Mouse (Mus musculus) limb, embryonic 15.5 days (tissue): ENCODE measurements at regions not wholly inside any gene's neighbourhood (a gene's known extent, or its start where the extent isn't known, plus 50 kb on each side); places are given as distances from the start of the nearest gene placed in this dataset.
A peak's percentile ranks its signal among the peaks of the same experiment; 100 is the strongest.

Source experiments
- ATAC-seq: fragments of 200-750 bp; cut with Nextera tagmentation; 2 replicates; pipeline ENCODE4 v1.8.0; 2017; ENCODE audit warnings: low read depth, moderate TSS enrichment; ENCODE audit not compliant: insufficient number of reproducible peaks, low FRiP score, low TSS enrichment
- H3K27ac ChIP-seq: fragments of 300-500 bp; sonication (generic); 2 replicates; pipeline ENCODE4 v1.5.1; 2015; ENCODE audit warnings: moderate library complexity, mild to moderate bottlenecking, inconsistent platforms
- H3K27me3 ChIP-seq: fragments of 300-500 bp; sonication (generic); 2 replicates; pipeline ENCODE4 v1.6.1; 2015; ENCODE audit warnings: inconsistent platforms
- H3K36me3 ChIP-seq: fragments of 300-500 bp; sonication (generic); 2 replicates; pipeline ENCODE4 v1.6.1; 2015; ENCODE audit warnings: inconsistent platforms
- H3K4me1 ChIP-seq: fragments of 300-500 bp; sonication (generic); 2 replicates; pipeline ENCODE4 v1.6.1; 2015; ENCODE audit warnings: inconsistent platforms
- H3K4me2 ChIP-seq: fragments of 300-500 bp; sonication (generic); 2 replicates; pipeline ENCODE4 v1.6.1; 2015; ENCODE audit warnings: mild to moderate bottlenecking, inconsistent platforms
- H3K4me3 ChIP-seq: fragments of 300-500 bp; sonication (generic); 2 replicates; pipeline ENCODE4 v1.5.1; 2015; ENCODE audit warnings: mild to moderate bottlenecking, inconsistent platforms
- H3K9ac ChIP-seq: fragments of 300-500 bp; sonication (generic); 2 replicates; pipeline ENCODE4 v1.6.1; 2015; ENCODE audit warnings: inconsistent platforms
- H3K9me3 ChIP-seq: fragments of 300-500 bp; sonication (generic); 2 replicates; pipeline ENCODE4 v1.6.1; 2016; ENCODE audit warnings: inconsistent platforms
- WGBS: fragments of 180-500 bp; shearing (Covaris S2); methylation state at CpG from one replicate; pipeline ENCODE4 v1.1.7; 2015; 5-methylcytosine and 5-hydroxymethylcytosine counted together

DNA sequence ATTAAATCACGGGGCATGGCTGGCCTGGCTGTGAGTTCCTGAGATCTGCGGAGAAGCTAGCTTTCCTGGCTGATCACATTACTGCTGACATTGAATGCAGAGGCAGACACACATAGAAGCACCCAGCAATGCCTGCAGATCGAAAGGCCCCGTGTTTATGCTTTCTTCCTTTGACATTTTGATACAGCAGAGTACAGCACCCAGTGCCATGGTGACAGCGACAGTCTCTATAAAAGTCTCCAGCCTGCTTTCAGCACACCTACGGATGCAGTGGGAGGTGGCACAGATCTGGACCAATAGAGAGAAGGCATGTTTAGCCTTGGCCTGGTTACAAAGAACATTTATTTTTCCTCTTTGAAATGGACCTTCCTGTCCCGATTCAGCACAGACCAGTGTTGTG, 99.2 kb upstream of the Bod1 start:
- no peaks in the 10 kb centered on the region for H3K9me3 ChIP-seq
- no peak overlapping the region for H3K4me3 ChIP-seq
- no peak for ATAC-seq
- H3K36me3 ChIP-seq = no peaks in the 10 kb centered on the region
- WGBS = 72% methylated on average over 7 of the region's 7 CpGs
- no peak overlapping the region for H3K9ac ChIP-seq
- H3K27ac ChIP-seq = peak overlapping the region; percentile 47; the same call in 1 of the 2 replicates
- H3K27me3 ChIP-seq = no peaks in the 10 kb centered on the region
- 0 out of 2 replicates have a peak, but pooled peaks cover 3% of the 10 kb centered on the region for H3K4me1 ChIP-seq
- H3K4me2 ChIP-seq = no peak overlapping the region

GRCm38 (mm10) chr11:31771491-31772439, 100.1 kb upstream of the Bod1 start:
- no peak overlapping the region for H3K4me3 ChIP-seq
- H3K9ac ChIP-seq = no peak overlapping the region
- H3K27ac ChIP-seq = no peak overlapping the region
- no peaks in the 10 kb centered on the region for H3K36me3 ChIP-seq
- no peak for ATAC-seq
- no peaks in the 10 kb centered on the region for H3K27me3 ChIP-seq
- 0 out of 2 replicates have a peak, but pooled peaks cover 3% of the 10 kb centered on the region for H3K4me1 ChIP-seq
- 84% methylated on average over 6 of the region's 6 CpGs for WGBS
- no peaks in the 10 kb centered on the region for H3K9me3 ChIP-seq
- no peak overlapping the region for H3K4me2 ChIP-seq

DNA sequence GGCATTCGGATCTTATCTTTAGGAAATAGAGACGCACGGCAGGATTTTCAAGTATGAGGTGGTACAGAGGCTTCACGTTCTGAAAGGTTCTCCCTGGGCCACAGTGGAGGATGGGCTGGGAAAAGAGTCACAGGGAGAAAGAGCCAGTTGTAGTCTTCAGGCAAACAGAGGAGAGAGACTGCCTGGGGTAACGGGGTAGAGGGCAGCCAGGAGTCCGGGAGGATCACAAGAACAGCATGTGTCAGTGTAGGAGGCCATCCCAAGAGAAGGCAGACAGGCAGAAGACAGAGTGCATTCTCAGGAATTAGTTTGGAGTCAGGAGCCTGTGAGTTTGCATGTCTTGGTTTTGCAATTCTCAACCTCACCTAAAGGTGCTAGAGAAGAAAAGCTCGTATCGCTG, 94.5 kb upstream of the Cpeb4 start:
- Histone ChIP-seq H3K4me1 (no peaks in the 10 kb centered on the region), H3K36me3 (no peaks in the 10 kb centered on the region), H3K27ac (no peak overlapping the region), H3K9ac (no peak overlapping the region), H3K4me3 (no peak overlapping the region), H3K4me2 (no peak overlapping the region), H3K9me3 (no peaks in the 10 kb centered on the region), H3K27me3 (no peaks in the 10 kb centered on the region)
- ATAC-seq = no peak
- WGBS = 84% methylated on average over 8 of the region's 8 CpGs

- ATAC-seq = no peak
- no peaks in the 10 kb centered on the region for H3K9me3 ChIP-seq
- no peaks in the 10 kb centered on the region for H3K36me3 ChIP-seq
- WGBS = 43% methylated on average over 4 of the region's 4 CpGs
- H3K27me3 ChIP-seq = no peaks in the 10 kb centered on the region
- H3K9ac ChIP-seq = no peak overlapping the region
- no peak overlapping the region for H3K4me3 ChIP-seq
- H3K4me1 ChIP-seq = no peaks in the 10 kb centered on the region
- no peak overlapping the region for H3K4me2 ChIP-seq
- no peak overlapping the region for H3K27ac ChIP-seq
Measured at GRCm38 (mm10) chr11:31778766-31779165, 93.2 kb upstream of the Cpeb4 start.

- Histone ChIP-seq H3K9ac (no peak overlapping the region), H3K36me3 (no peaks in the 10 kb centered on the region), H3K27me3 (no peaks in the 10 kb centered on the region), H3K4me2 (no peak overlapping the region), H3K9me3 (no peaks in the 10 kb centered on the region), H3K4me1 (no peaks in the 10 kb centered on the region), H3K27ac (no peak overlapping the region), H3K4me3 (no peak overlapping the region)
- 79% methylated on average over 2 of the region's 2 CpGs for WGBS
- ATAC-seq = no peak
Measured at GRCm38 (mm10) chr11:31779267-31779666, 92.7 kb upstream of the Cpeb4 start.

- Histone ChIP-seq H3K9ac (no peak overlapping the region), H3K4me1 (no peaks in the 10 kb centered on the region), H3K4me3 (no peak overlapping the region), H3K27me3 (no peaks in the 10 kb centered on the region), H3K4me2 (no peak overlapping the region), H3K36me3 (no peaks in the 10 kb centered on the region), H3K27ac (no peak overlapping the region), H3K9me3 (no peaks in the 10 kb centered on the region)
- ATAC-seq = no peak
- 83% methylated on average over 6 of the region's 6 CpGs for WGBS
Measured at GRCm38 (mm10) chr11:31780969-31781368, 91.0 kb upstream of the Cpeb4 start.

- Histone ChIP-seq H3K27ac (no peak overlapping the region), H3K36me3 (no peaks in the 10 kb centered on the region), H3K4me3 (no peak overlapping the region), H3K27me3 (no peaks in the 10 kb centered on the region), H3K9me3 (no peaks in the 10 kb centered on the region), H3K4me1 (no peaks in the 10 kb centered on the region), H3K4me2 (no peak overlapping the region), H3K9ac (no peak overlapping the region)
- 77% methylated on average over 6 of the region's 6 CpGs for WGBS
- ATAC-seq = no peak
Measured at GRCm38 (mm10) chr11:31781605-31782004, 90.4 kb upstream of the Cpeb4 start.

DNA sequence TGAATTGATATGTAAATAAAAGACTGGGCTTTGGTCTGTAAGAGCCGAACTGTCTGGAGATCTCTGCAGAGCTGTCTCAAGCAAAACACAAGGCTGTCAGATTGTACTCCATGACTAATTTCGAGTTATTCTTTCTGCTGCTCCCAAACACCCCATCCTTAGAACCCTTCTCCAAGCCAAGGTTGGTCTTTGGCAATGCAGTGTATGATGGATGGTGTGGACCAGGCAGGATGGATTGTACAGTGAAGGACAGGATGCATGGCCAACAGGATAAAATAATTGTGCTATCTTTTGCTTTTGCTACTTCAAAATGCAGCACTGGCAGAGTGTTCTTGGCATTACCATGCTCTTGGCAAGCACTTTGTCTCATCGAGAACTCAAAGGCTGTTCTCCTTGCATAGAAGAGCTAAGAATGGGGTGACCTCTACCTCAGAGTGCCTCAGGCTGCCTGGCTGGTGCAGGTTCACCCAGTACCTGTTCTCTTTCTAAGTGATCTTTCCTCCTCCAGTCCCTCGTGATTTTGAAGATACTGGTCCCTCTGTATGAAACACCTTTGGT, 88.4 kb upstream of the Cpeb4 start:
- Histone ChIP-seq H3K27me3 (no peaks in the 10 kb centered on the region), H3K4me3 (no peak overlapping the region), H3K36me3 (no peaks in the 10 kb centered on the region), H3K9ac (no peak overlapping the region), H3K27ac (no peak overlapping the region), H3K4me2 (no peak overlapping the region), H3K4me1 (no peaks in the 10 kb centered on the region), H3K9me3 (no peaks in the 10 kb centered on the region)
- ATAC-seq = no peak
- WGBS = 88% methylated on average over 4 of the region's 4 CpGs

GRCm38 (mm10) chr11:31784332-31784901, 87.6 kb upstream of the Cpeb4 start:
- no peak for ATAC-seq
- no peaks in the 10 kb centered on the region for H3K27me3 ChIP-seq
- no peaks in the 10 kb centered on the region for H3K36me3 ChIP-seq
- no peaks in the 10 kb centered on the region for H3K9me3 ChIP-seq
- H3K4me2 ChIP-seq = no peak overlapping the region
- WGBS = 88% methylated on average over 6 of the region's 6 CpGs
- no peak overlapping the region for H3K9ac ChIP-seq
- no peaks in the 10 kb centered on the region for H3K4me1 ChIP-seq
- no peak overlapping the region for H3K4me3 ChIP-seq
- no peak overlapping the region for H3K27ac ChIP-seq

DNA sequence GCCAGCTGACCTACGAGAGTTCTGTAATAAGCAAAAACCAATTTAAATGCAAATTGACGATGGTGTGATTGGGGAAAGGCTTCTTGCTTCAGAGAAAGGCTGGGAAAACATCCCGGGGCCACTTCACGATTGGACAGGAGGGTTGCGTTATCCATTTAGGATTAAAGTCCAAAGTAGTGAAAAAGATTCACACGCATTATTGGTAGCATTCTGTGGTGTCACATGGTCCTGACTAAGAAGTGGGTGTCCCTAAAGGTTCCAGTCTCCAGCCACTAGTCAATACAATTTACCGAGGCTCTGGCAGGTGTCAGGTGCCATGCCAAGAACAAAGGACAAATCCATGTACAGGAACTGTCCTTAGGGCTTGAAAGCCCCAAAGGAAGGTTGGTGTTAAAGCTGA, 86.9 kb upstream of the Cpeb4 start:
- Histone ChIP-seq H3K27ac (no peak overlapping the region), H3K4me3 (no peak overlapping the region), H3K4me1 (no peaks in the 10 kb centered on the region), H3K9me3 (no peaks in the 10 kb centered on the region), H3K36me3 (no peaks in the 10 kb centered on the region), H3K4me2 (no peak overlapping the region), H3K27me3 (no peaks in the 10 kb centered on the region), H3K9ac (no peak overlapping the region)
- 82% methylated on average over 7 of the region's 7 CpGs for WGBS
- no peak for ATAC-seq

DNA sequence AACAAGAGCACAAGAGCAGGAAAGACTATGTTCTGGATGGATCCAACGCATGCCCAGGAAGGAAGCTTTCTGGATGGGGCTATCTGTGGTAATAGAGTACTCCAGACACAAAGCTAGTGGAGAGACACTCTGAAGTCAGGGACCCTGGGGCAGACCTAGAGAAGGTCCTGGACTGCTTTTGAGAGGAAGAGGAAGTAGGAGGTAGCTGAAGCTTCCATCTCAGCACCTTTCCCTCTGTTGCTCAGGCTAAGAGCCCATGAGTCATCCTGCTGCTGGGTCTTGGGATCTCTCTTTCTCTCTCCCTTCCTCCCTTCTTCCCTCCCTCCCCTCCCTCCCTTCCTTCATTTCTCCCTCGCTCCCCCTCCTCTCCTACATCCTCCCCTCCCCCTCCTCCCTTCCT, 84.6 kb upstream of the Cpeb4 start:
- no peak for ATAC-seq
- Histone ChIP-seq H3K4me1 (no peaks in the 10 kb centered on the region), H3K4me3 (no peak overlapping the region), H3K36me3 (no peaks in the 10 kb centered on the region), H3K4me2 (no peak overlapping the region), H3K27ac (no peak overlapping the region), H3K9ac (no peak overlapping the region), H3K9me3 (no peaks in the 10 kb centered on the region), H3K27me3 (no peaks in the 10 kb centered on the region)
- whole genome bisulfite sequencing = 69% methylated on average over 2 of the region's 2 CpGs
